Mouse (Mus musculus) C2C12 (cell line): ENCODE results near the gene Sys1.

Experiments used
- CEBPB ChIP-seq: IDR thresholded peaks from one replicate; pipeline ENCODE4 v1.6.1; 2011; ENCODE audit warnings: low read depth, mild to moderate bottlenecking, control low read depth, moderate library complexity
- CTCF ChIP-seq: IDR thresholded peaks from one replicate; pipeline ENCODE4 v1.5.1; 2011; ENCODE audit not compliant: control insufficient read depth, insufficient read depth, insufficient read length
- FOSL1 ChIP-seq: IDR thresholded peaks from one replicate; pipeline ENCODE4 v1.8.0; 2011; ENCODE audit warnings: mild to moderate bottlenecking, low read length; ENCODE audit not compliant: poor library complexity, insufficient read depth, severe bottlenecking
- MAX ChIP-seq: IDR thresholded peaks from one replicate; pipeline ENCODE4 v1.6.1; 2011; ENCODE audit warnings: mild to moderate bottlenecking, control low read depth
- MYOD1 ChIP-seq: IDR thresholded peaks from one replicate; pipeline ENCODE4 v1.6.1; 2011; ENCODE audit warnings: low read depth; ENCODE audit not compliant: control insufficient read depth, insufficient read length
- USF1 ChIP-seq: IDR thresholded peaks from one replicate; pipeline ENCODE4 v1.6.1; 2011; ENCODE audit warnings: low read depth, mild to moderate bottlenecking, control low read depth, moderate library complexity

- TF ChIP-seq CEBPB: peak; percentile 58
- TF ChIP-seq CTCF: no peak
- TF ChIP-seq FOSL1: no peak
- no peak for TF ChIP-seq MAX
- TF ChIP-seq USF1: no peak
- no peak for TF ChIP-seq MYOD1
These were observed 37.3 kb upstream of the Sys1 start for GRCm38 (mm10) chr2:164419489-164419888.
